Mouse (Mus musculus) embryonic fibroblast, embryonic 13.5 days (primary cell): ENCODE measurements around the gene Edem1.

ENCODE experiments used
- CTCF ChIP-seq: IDR thresholded peaks from 2 replicates; pipeline ENCODE4 v1.5.1; 2011; ENCODE audit warnings: mild to moderate bottlenecking, control low read depth, low read length, moderate library complexity, borderline replicate concordance; ENCODE audit not compliant: insufficient read depth
- POLR2A ChIP-seq: IDR thresholded peaks from 2 replicates; pipeline ENCODE4 v1.6.1; 2011; ENCODE audit warnings: low read depth, mild to moderate bottlenecking, control low read depth, low read length, moderate library complexity

DNA sequence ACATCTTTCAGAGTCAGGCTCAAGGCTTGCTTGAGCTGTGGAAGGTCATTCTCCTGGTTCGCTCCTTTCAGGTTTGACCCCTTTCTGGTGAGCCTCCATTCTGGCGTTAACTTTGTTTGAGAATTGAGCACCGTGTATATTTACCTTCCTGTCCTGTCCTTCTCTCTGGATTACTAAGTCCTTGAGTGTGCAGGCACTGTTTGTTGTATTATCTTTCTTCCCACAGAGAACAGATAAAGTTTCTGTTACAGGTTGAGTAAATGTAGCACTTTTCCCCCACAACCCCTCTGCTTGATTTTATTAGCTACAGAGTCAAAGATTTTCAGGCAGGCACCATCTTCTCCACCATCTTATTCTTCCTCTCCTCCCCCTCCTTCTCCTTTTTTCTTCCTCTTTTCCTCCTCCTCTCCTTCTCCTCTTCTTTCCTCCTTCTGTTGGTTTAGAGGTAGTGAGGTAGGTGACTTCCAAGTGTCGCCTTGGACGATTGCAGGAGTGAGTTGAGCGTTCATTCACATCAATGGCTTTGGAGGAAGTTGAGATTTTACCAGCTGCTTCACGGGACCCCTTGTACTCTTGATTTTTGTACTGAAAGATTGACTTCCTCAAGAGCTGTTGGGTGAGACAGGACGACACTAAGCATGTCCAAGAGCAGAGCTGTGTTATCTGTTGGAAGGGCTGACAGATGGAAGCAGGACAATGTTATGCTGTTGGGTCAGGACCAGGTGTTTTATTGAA lies 5.7 kb downstream of the Edem1 start:
- no peak for TF ChIP-seq CTCF
- no peak for TF ChIP-seq POLR2A
